Mouse (Mus musculus) midbrain, embryonic 14.5 days (tissue): ENCODE results near the gene Astl. TPM values are rescaled to one million over a fixed set of nuclear protein-coding genes. Genes with fewer than 3 reads are reported as not detected.

ENCODE experiments used
- ATAC-seq: fragments of 200-750 bp; cut with Nextera tagmentation; 2 replicates; pipeline ENCODE4 v1.8.0; 2017; ENCODE audit warnings: moderate number of reproducible peaks, moderate library complexity; ENCODE audit not compliant: low FRiP score, low TSS enrichment
- DNase-seq: peaks from one replicate; pipeline ENCODE4 v3.0.0-alpha.2; 2015
- H3K27ac ChIP-seq: fragments of 300-500 bp; sonication (generic); replicated peaks from 2 replicates; pipeline ENCODE4 v1.5.1; 2014; ENCODE audit warnings: mild to moderate bottlenecking, low read depth, low read length, moderate library complexity
- H3K27me3 ChIP-seq: fragments of 300-500 bp; sonication (generic); 2 replicates; pipeline ENCODE4 v1.6.1; 2014; ENCODE audit warnings: low read length, control low read depth, mixed read lengths; ENCODE audit not compliant: control insufficient read depth, insufficient read depth
- H3K36me3 ChIP-seq: fragments of 300-500 bp; sonication (generic); 2 replicates; pipeline ENCODE4 v1.6.1; 2014; ENCODE audit warnings: low read length, control low read depth; ENCODE audit not compliant: control insufficient read depth, insufficient read depth
- H3K4me1 ChIP-seq: fragments of 300-500 bp; sonication (generic); 2 replicates; pipeline ENCODE4 v1.6.1; 2014; ENCODE audit warnings: mild to moderate bottlenecking, antibody characterized with exemption, low read length, control low read depth; ENCODE audit not compliant: control insufficient read depth, insufficient read depth
- H3K4me2 ChIP-seq: fragments of 300-500 bp; sonication (generic); 2 replicates; pipeline ENCODE4 v1.6.1; 2014; ENCODE audit warnings: mild to moderate bottlenecking, low read length, moderate library complexity
- H3K4me3 ChIP-seq: fragments of 300-500 bp; sonication (generic); replicated peaks from 2 replicates; pipeline ENCODE4 v1.5.1; 2014; ENCODE audit warnings: low read depth, low read length
- H3K9ac ChIP-seq: fragments of 300-500 bp; sonication (generic); replicated peaks from 2 replicates; pipeline ENCODE4 v1.6.1; 2014; ENCODE audit warnings: mild to moderate bottlenecking, low read length, moderate library complexity
- H3K9me3 ChIP-seq: fragments of 300-500 bp; sonication (generic); 2 replicates; pipeline ENCODE4 v1.6.1; 2016; ENCODE audit warnings: low read length, control low read depth, mixed read lengths; ENCODE audit not compliant: control insufficient read depth
- WGBS: fragments of 180-500 bp; shearing (Covaris S2); extraction: QIAGEN DNeasy Blood & Tissue Kit; methylation state at CpG from one replicate; pipeline ENCODE4 v1.1.7; 2014; 5-methylcytosine and 5-hydroxymethylcytosine counted together
- polyA plus RNA-seq: library from polyadenylated mRNA; unstranded; fragments of >200 nt; fragmentation: Nextera tagmentation; extraction: Ambion mirVana; gene quantifications from 2 replicates; pipeline ENCODE4 v1.2.1, GENCODE M21; 2014

The Astl gene
- polyA plus RNA-seq, 1 experiment from 2014 or later: not detected

DNA sequence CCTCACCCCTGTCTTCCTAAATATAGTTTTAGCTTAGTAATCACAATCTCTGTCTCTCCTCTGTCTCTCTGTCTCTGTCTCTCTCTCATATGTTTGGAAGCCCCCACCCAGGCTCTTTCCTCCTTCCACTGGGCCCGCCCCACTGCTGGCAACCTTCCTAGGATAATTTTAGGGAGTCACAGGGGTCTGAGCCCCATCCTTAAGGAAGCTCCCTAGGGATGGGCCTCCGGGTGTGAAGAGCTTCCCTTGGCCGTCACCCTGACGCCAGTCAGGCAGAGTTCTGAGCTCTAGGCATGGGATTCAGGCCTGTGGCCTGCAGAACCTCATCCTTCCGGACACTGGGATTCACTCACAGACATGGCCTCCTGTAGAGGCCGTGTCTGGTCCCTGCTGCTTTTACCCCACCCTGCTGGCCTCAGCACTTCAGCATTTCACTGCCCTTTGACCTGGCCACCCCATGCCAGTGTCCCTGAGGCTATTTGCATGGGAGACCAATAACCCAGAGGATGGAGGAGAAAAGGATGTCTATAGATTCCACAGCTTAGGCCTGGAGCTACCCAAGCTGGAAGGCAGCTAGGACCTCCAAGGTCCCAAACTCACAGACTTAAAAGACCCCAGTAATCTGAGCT, 38.1 kb downstream of the Astl start:
- 81% methylated on average over 6 of the region's 6 CpGs for WGBS
- no peak for ATAC-seq
- no peak overlapping the region for H3K9ac ChIP-seq

DNA sequence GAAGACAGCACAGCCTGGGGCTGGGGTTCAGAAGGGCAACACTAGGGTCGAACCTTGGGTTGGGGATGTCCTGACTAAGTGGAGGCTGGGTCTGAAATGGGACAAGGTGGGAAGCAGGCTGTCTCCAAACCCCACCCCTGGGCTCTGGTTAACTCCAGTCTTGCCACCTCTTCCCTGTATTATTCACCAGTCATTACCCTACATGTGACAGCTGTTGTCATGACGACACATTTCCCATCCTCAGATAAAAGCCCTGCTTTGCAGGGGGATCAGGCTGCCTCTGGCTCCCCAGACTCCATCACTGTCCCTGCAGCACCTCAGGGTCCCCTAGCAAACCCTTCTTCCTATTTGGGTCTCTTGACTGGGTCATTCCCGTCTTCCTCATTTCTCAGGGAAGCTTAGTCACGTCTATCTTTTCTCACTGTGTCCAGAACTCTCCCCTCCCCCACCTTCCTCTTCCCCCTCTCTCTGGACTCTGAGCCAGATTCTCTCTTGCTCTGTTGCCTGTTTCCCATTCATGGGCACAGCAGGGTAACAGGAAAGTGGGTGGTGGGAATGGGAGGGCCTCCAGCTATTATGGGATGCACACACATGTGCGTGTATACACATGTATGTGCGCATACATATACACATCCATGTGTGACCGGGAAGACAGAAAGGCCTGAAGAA, 39.6 kb downstream of the Astl start:
- DNase-seq: peak; percentile 37
- H3K9ac ChIP-seq: no peak overlapping the region
- ATAC-seq: no peak
- H3K4me1 ChIP-seq: no peaks in the 10 kb centered on the region
- H3K27me3 ChIP-seq: no peaks in the 10 kb centered on the region
- WGBS: 53% methylated on average over 7 of the region's 7 CpGs
- no peak overlapping the region for H3K27ac ChIP-seq
- H3K36me3 ChIP-seq: no peaks in the 10 kb centered on the region
- no peaks in the 10 kb centered on the region for H3K9me3 ChIP-seq
- H3K4me3 ChIP-seq: no peak overlapping the region
- H3K4me2 ChIP-seq: no peak overlapping the region

More for the DNA sequence above, 38.1 kb downstream of the Astl start:
- H3K4me1 ChIP-seq: no peaks in the 10 kb centered on the region
- DNase-seq: no peak
- no peaks in the 10 kb centered on the region for H3K36me3 ChIP-seq
- H3K27ac ChIP-seq: no peak overlapping the region
- H3K9me3 ChIP-seq: no peaks in the 10 kb centered on the region
- no peak overlapping the region for H3K4me2 ChIP-seq
- H3K27me3 ChIP-seq: no peaks in the 10 kb centered on the region
- no peak overlapping the region for H3K4me3 ChIP-seq

DNA sequence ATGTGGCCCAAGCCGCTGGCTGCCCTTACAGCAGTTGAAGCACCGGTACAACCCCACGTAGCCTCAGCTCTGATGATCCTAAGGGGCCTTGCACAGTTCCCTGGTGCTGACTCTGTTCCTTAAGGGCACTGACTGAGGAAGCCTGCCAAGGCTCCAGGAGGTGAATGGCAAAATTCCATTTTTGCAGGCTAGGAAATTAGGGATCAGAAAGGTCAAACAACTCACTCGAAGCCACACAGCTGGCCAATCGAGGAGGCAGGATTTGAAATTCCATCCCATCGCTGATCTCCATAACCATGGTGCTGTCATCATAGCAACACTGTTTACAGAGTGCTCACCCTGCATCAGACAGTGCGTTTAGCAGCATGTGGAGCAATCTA, 40.2 kb downstream of the Astl start:
- DNase-seq: no peak
- H3K9ac ChIP-seq: no peak overlapping the region
- H3K27ac ChIP-seq: no peak overlapping the region
- 75% methylated on average over 7 of the region's 7 CpGs for WGBS
- no peaks in the 10 kb centered on the region for H3K4me1 ChIP-seq
- no peak overlapping the region for H3K4me3 ChIP-seq
- no peaks in the 10 kb centered on the region for H3K9me3 ChIP-seq
- no peaks in the 10 kb centered on the region for H3K36me3 ChIP-seq
- H3K27me3 ChIP-seq: no peaks in the 10 kb centered on the region
- no peak for ATAC-seq
- no peak overlapping the region for H3K4me2 ChIP-seq

DNA sequence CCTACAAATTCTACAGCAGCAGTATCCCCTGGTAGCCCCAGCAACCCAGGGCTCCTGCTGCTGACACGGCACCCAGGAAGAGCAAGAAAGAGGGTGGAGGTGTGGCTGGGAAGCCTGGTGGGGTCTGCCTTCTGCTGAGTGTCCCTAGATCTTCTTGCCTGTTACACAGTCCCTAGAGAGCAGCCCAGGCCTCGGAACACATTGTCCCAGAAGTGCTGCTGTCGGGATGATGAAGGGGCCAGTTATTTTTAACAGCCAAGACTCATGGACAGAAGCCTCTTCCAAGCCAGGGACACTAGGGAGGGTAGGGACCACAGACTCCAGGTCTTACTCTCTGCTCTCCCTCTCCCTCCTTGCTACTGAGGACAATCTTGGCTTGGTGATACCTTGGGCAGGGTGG, 40.8 kb downstream of the Astl start:
- Histone ChIP-seq H3K27ac (no peak overlapping the region), H3K4me3 (no peak overlapping the region), H3K27me3 (no peaks in the 10 kb centered on the region), H3K9me3 (no peaks in the 10 kb centered on the region), H3K4me2 (no peak overlapping the region), H3K4me1 (no peaks in the 10 kb centered on the region), H3K36me3 (no peaks in the 10 kb centered on the region), H3K9ac (no peak overlapping the region)
- no peak for ATAC-seq
- WGBS: 68% methylated on average over 3 of the region's 3 CpGs
- DNase-seq: no peak

DNA sequence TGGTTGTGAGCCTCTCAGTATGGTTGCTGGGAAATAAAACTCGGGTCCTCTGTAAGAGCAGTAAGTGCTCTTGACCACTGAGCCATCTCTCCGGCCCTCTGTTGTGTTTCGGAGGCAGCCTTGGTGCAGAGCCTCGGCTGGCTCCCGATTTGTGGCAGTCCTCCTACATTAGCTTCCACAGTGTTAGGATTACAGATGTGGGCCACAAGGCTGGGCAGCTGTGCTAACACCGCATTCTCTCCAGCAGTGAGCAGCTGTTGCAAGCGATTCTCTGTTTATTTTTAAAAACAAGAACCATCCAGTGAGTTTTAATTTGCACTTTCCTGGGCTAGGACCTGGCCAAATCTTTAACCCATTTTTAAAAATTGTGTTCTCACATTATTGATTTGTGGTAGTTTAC, 45.4 kb downstream of the Astl start:
- WGBS: 71% methylated on average over 7 of the region's 7 CpGs

DNA sequence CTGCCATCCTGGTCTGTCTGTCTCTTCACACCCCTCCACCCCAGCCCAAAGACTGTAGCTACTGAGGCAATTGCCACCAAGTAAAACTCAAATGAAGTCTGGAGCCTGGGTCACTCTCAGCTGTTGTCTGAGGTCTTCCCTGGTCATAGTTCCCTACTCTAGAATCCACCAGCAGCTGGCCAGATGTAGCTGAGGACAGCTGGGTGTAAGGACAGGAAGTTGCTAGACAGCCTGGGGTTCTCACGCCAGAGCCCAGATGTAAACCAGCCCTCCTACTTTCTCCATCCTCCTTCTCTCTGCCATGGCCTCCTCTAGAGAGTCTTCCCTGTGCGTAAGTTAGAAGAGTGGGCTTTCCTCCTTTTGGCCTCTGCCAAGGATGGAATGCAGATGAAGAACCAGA, 49.1 kb downstream of the Astl start:
- Histone ChIP-seq H3K4me3 (no peak overlapping the region), H3K9ac (no peak overlapping the region), H3K4me2 (no peak overlapping the region), H3K27me3 (no peaks in the 10 kb centered on the region), H3K36me3 (no peaks in the 10 kb centered on the region), H3K9me3 (no peaks in the 10 kb centered on the region), H3K27ac (no peak overlapping the region), H3K4me1 (no peaks in the 10 kb centered on the region)
- 87% methylated on average over 2 of the region's 2 CpGs for WGBS
- ATAC-seq (no peak), DNase-seq (no peak)

More for the DNA sequence above, 45.4 kb downstream of the Astl start:
- no peaks in the 10 kb centered on the region for H3K27me3 ChIP-seq
- H3K4me1 ChIP-seq: no peaks in the 10 kb centered on the region
- no peak overlapping the region for H3K4me3 ChIP-seq
- H3K9ac ChIP-seq: no peak overlapping the region
- H3K27ac ChIP-seq: no peak overlapping the region
- no peak overlapping the region for H3K4me2 ChIP-seq
- H3K9me3 ChIP-seq: no peaks in the 10 kb centered on the region
- DNase-seq (no peak), ATAC-seq (no peak)
- no peaks in the 10 kb centered on the region for H3K36me3 ChIP-seq

DNA sequence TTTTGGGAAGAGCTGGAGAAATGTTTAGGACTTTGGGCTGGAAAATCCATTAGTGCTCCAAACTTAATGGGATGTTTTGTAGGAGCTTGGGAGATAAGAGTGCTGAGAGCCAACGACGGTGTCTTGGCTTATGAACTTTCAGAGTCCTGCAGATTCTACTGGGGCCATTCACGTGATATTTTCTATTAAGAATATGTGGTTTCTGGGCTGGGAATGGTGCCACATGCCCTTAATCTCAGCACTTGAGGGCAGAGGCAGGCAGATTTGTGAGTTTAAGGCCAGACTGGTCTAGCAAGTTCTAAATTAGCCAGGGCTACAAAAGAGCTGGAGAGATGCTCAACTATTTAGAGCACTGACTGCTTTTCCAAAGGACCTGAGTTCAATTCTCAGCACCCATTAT, 51.9 kb downstream of the Astl start:
- no peaks in the 10 kb centered on the region for H3K4me1 ChIP-seq
- WGBS: 84% methylated on average over 3 of the region's 3 CpGs
- no peak for ATAC-seq

DNA sequence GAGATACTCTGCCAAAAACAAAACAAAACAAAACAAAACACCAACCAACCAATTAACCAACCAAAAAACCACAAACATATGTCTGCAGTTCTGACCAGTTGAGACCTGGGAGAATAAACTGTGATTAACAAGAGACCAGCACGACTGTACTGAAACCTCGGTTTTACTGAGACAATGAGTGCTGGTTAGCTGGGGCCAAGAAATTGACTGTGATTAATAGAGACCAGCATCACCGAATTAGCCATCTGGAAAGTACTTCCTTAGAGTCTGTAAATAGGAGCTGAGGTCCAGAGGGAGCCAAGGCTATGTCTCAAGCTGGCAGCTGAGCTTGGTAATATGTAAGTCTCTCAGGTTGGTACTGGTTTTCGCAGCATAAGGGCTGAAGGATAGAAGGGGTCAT, 52.4 kb downstream of the Astl start:
- H3K27me3 ChIP-seq: no peaks in the 10 kb centered on the region
- no peak overlapping the region for H3K9ac ChIP-seq
- no peaks in the 10 kb centered on the region for H3K36me3 ChIP-seq
- H3K4me2 ChIP-seq: no peak overlapping the region
- no peak for DNase-seq
- ATAC-seq: no peak
- H3K4me1 ChIP-seq: no peaks in the 10 kb centered on the region
- no peaks in the 10 kb centered on the region for H3K9me3 ChIP-seq
- H3K27ac ChIP-seq: no peak overlapping the region
- no peak overlapping the region for H3K4me3 ChIP-seq
- WGBS: 84% methylated on average over 4 of the region's 4 CpGs

More for the DNA sequence above, 51.9 kb downstream of the Astl start:
- Histone ChIP-seq H3K9ac (no peak overlapping the region), H3K36me3 (no peaks in the 10 kb centered on the region), H3K27ac (no peak overlapping the region), H3K4me3 (no peak overlapping the region), H3K9me3 (no peaks in the 10 kb centered on the region), H3K27me3 (no peaks in the 10 kb centered on the region), H3K4me2 (no peak overlapping the region)
- no peak for DNase-seq

DNA sequence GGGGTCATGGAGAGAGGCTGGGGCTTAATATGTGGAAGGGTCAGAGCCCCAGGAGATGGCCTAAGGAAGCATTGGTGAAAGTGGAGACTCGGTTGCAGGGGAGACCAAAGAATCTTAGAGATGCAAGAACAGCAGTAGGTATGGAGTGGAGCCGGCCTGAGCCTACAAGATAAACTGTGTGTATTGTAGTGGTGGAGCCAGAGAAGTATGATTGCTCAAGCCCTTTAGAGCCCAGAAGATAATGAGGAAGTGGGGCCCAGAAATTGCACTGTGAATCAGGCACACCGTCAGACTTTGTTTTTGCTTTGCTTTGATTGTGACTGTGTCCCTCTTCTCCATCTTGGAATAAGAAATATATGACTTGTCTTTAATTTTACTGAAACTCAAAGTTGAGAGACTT, 52.9 kb downstream of the Astl start:
- no peaks in the 10 kb centered on the region for H3K9me3 ChIP-seq
- no peak overlapping the region for H3K9ac ChIP-seq
- WGBS: 81% methylated on average over 3 of the region's 3 CpGs
- no peaks in the 10 kb centered on the region for H3K36me3 ChIP-seq
- DNase-seq (no peak), ATAC-seq (no peak)
- H3K27ac ChIP-seq: no peak overlapping the region
- no peaks in the 10 kb centered on the region for H3K4me1 ChIP-seq
- no peak overlapping the region for H3K4me2 ChIP-seq
- H3K27me3 ChIP-seq: no peaks in the 10 kb centered on the region
- no peak overlapping the region for H3K4me3 ChIP-seq
